Mouse (Mus musculus) bone marrow macrophage, adult 2 months (primary cell): Measurements from ENCODE around the gene Zfp451.

ENCODE experiments used
- CTCF ChIP-seq: IDR thresholded peaks from 2 replicates; pipeline ENCODE4 v1.5.1; 2012; ENCODE audit warnings: low read depth, mild to moderate bottlenecking, low read length, moderate library complexity
- POLR2A ChIP-seq: IDR thresholded peaks from 2 replicates; pipeline ENCODE4 v1.6.1; 2012; ENCODE audit warnings: mild to moderate bottlenecking, low read depth, low read length, borderline replicate concordance

- TF ChIP-seq POLR2A (no peak), CTCF (no peak)
These were observed 99.6 kb downstream of the Zfp451 start for GRCm38 (mm10) chr1:33714796-33715195.
